Mouse (Mus musculus): Measurements from ENCODE around the gene Tacc2. TPM values are rescaled to one million over a fixed set of nuclear protein-coding genes. Genes with fewer than 3 reads are reported as not detected.

Tacc2 gene
- total and polyA plus RNA-seq, 2 experiments: 10.0 to 14.3 TPM

GRCm38 (mm10) chr7:130808694-130809093, 231.5 kb downstream of the Tacc2 start:
- no peak overlapping the region for H3K9ac ChIP-seq (ENCODE audit: low read depth, low read length)
- no peaks in the 10 kb centered on the region for H3K4me1 ChIP-seq (ENCODE audit: control insufficient read depth, insufficient read depth, low read length)
- H3K27ac ChIP-seq (replicated peaks; ENCODE audit: insufficient read depth, low read depth, low read length): no peak overlapping the region
- H3K4me3 ChIP-seq (ENCODE audit: insufficient read depth, low read depth, low read length): no peak overlapping the region
- H3K79me2 ChIP-seq (ENCODE audit: control insufficient read depth, insufficient read depth, low read length): no peaks in the 10 kb centered on the region
- no peaks in the 10 kb centered on the region for H3K36me3 ChIP-seq (ENCODE audit: control insufficient read depth, insufficient read depth, low read length)
- TF ChIP-seq POLR2A (IDR thresholded peaks at IDR 0.05; ENCODE audit: extremely low read depth, insufficient read depth, low read length): no peak
- TF ChIP-seq CTCF (IDR thresholded peaks at IDR 0.05; ENCODE audit: low read depth, low read length): no peak
- WGBS: 53% methylated on average over 6 of the region's 6 CpGs
- DNase-seq (ENCODE audit: extremely low read depth, low read depth, low spot score): no peak
- H3K27me3 ChIP-seq (ENCODE audit: control insufficient read depth, insufficient read depth, low read length): 0 out of 2 replicates have a peak, but pooled peaks cover 2% of the 10 kb centered on the region

- TF ChIP-seq CTCF (IDR thresholded peaks at IDR 0.05; ENCODE audit: low read depth, low read length): no peak
- TF ChIP-seq POLR2A (IDR thresholded peaks at IDR 0.05; ENCODE audit: extremely low read depth, insufficient read depth, low read length): no peak
- no peak overlapping the region for H3K4me3 ChIP-seq (ENCODE audit: insufficient read depth, low read depth, low read length)
- WGBS: 90% methylated on average over 4 of the region's 4 CpGs
- no peak overlapping the region for H3K9ac ChIP-seq (ENCODE audit: low read depth, low read length)
- H3K4me1 ChIP-seq (ENCODE audit: control insufficient read depth, insufficient read depth, low read length): no peaks in the 10 kb centered on the region
- H3K27ac ChIP-seq (replicated peaks; ENCODE audit: insufficient read depth, low read depth, low read length): no peak overlapping the region
- no peaks in the 10 kb centered on the region for H3K36me3 ChIP-seq (ENCODE audit: control insufficient read depth, insufficient read depth, low read length)
- no peak for DNase-seq (ENCODE audit: extremely low read depth, low read depth, low spot score)
- no peaks in the 10 kb centered on the region for H3K27me3 ChIP-seq (ENCODE audit: control insufficient read depth, insufficient read depth, low read length)
- no peaks in the 10 kb centered on the region for H3K79me2 ChIP-seq (ENCODE audit: control insufficient read depth, insufficient read depth, low read length)
These were observed 233.0 kb downstream of the Tacc2 start for GRCm38 (mm10) chr7:130810238-130810637.

GRCm38 (mm10) chr7:130812407-130812806, 235.2 kb downstream of the Tacc2 start:
- H3K9ac ChIP-seq (ENCODE audit: low read depth, low read length): no peak overlapping the region
- no peaks in the 10 kb centered on the region for H3K79me2 ChIP-seq (ENCODE audit: control insufficient read depth, insufficient read depth, low read length)
- no peak for DNase-seq (ENCODE audit: extremely low read depth, low read depth, low spot score)
- WGBS: 49% methylated on average over 16 of the region's 16 CpGs
- no peaks in the 10 kb centered on the region for H3K4me1 ChIP-seq (ENCODE audit: control insufficient read depth, insufficient read depth, low read length)
- TF ChIP-seq POLR2A (IDR thresholded peaks at IDR 0.05; ENCODE audit: extremely low read depth, insufficient read depth, low read length) (no peak), CTCF (IDR thresholded peaks at IDR 0.05; ENCODE audit: low read depth, low read length) (no peak)
- H3K4me3 ChIP-seq (ENCODE audit: insufficient read depth, low read depth, low read length): no peak overlapping the region
- 0 out of 2 replicates have a peak, but pooled peaks cover 2% of the 10 kb centered on the region for H3K27me3 ChIP-seq (ENCODE audit: control insufficient read depth, insufficient read depth, low read length)
- no peaks in the 10 kb centered on the region for H3K36me3 ChIP-seq (ENCODE audit: control insufficient read depth, insufficient read depth, low read length)
- no peak overlapping the region for H3K27ac ChIP-seq (replicated peaks; ENCODE audit: insufficient read depth, low read depth, low read length)

Other genes starting within 250 kb of the Tacc2 start
- 17.3 and 23.7 TPM in 2 replicates for gene Ate1, start 57.1 kb upstream of the Tacc2 start, total RNA-seq (2014; rRNA removed)
- 4.3 and 4.4 TPM in 2 replicates for gene Ate1, start 57.1 kb upstream of the Tacc2 start, polyA plus RNA-seq (2012; rRNA removed)
- 58.5 and 73.5 TPM in 2 replicates for gene Nsmce4a, start 4.3 kb upstream of the Tacc2 start, total RNA-seq (2014; rRNA removed)
- gene Nsmce4a, start 4.3 kb upstream of the Tacc2 start, polyA plus RNA-seq (2012; rRNA removed): 20.8 and 24.7 TPM in 2 replicates
- not detected in 2 replicates for gene Btbd16, start 196.6 kb downstream of the Tacc2 start, total RNA-seq (2014; rRNA removed)
- 0.06 TPM in 1 of 2 replicates, not detected in the other for gene Btbd16, start 196.6 kb downstream of the Tacc2 start, polyA plus RNA-seq (2012; rRNA removed)

Measured in liver, adult 2 months (tissue).